Mouse (Mus musculus) E14TG2a.4 (cell line): ENCODE results near the gene Boc.

ENCODE experiments used
- CTCF ChIP-seq: conservative IDR thresholded peaks from 2 replicates; pipeline ENCODE4 v1.5.1; 2014; ENCODE audit warnings: low read length
- NANOG ChIP-seq: IDR thresholded peaks from 2 replicates; pipeline ENCODE4 v1.6.1; 2014; ENCODE audit warnings: borderline replicate concordance, low read length, mixed read lengths
- POU5F1 ChIP-seq: IDR thresholded peaks from 2 replicates; pipeline ENCODE4 v1.6.1; 2014; ENCODE audit warnings: low read length, borderline replicate concordance

DNA sequence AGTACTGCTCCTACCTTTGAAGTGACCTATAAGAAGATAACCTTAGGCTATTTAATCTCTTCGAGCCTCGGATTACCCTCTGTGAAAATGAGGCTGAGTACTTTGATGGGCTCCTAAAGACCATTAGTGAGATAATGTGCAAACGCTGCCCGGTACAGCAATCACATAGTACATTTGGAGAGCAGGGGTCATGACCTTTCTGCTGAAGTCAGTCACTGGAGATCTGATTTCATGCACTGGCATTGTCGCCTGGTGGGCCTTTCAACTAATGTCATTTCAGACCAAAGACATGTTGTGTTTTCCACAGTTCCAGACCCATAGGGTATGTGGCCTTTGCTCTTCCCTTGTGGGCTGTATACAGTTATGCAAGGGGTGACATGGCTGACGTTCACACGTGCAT is 24.6 kb downstream of the Boc start:
- TF ChIP-seq CTCF (no peak), POU5F1 (no peak), NANOG (no peak)
